Mouse (Mus musculus): ENCODE measurements around the gene Fancd2os.

Gene Fancd2os

DNA sequence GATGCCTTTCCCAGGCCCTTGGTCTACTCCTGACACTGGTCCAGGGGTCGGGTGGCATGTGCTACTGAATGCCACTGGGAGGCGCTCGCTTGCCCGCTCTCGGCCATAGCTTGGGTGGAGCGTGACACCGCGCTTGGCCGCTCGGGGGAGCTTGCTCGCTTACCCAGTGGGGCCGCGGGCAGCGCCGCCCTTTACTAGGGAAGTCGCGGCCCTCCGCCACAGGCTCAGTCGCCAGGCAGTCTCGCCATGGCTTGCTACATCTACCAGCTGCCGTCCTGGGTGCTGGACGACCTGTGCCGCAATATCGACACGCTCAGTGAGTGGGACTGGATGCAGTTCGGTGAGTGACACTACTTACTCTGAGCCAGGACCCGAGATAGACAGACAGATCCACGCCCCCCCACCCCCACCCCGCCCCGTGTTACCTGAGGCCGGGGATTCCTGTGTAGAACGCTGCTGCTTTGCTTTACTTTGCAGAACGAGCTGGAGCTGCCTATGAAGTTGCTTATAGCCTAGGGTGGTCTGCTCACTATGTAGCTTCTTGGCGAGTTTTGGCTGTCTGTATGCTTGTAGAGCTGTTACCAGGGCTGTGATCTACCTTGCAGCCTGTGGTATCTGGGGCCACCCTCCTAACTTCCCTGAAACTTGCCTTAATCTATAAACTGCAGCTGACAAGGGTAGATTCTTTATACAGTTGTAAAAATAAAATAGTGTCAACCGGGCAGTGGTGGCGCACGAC is 38.0 kb upstream of the Fancd2os start, which contains the start of gene Irak2:
Gene Irak2 (plus strand): TSS at position 166 of the 739 bp plus-strand sequence.
- Histone ChIP-seq H3K4me3 (replicated peaks; ENCODE audit: low read length) (peak within 1 kb of the TSS; percentile 64), H3K4me1 (replicated peaks; ENCODE audit: low read depth, low read length) (peaks cover 39% of the 10 kb centered on the region), H3K27me3 (ENCODE audit: insufficient read depth, low read length) (no peaks in the 10 kb centered on the region), H3K36me3 (ENCODE audit: insufficient read depth, low read length) (no peaks in the 10 kb centered on the region), H3K9me3 (ENCODE audit: low read length) (no peaks in the 10 kb centered on the region)
- TF ChIP-seq NANOG (IDR thresholded peaks at IDR 0.05; ENCODE audit: borderline replicate concordance, low read length) (no peak), CTCF (conservative IDR thresholded peaks at IDR 0.05; ENCODE audit: low read length) (peak; percentile 62)

DNA sequence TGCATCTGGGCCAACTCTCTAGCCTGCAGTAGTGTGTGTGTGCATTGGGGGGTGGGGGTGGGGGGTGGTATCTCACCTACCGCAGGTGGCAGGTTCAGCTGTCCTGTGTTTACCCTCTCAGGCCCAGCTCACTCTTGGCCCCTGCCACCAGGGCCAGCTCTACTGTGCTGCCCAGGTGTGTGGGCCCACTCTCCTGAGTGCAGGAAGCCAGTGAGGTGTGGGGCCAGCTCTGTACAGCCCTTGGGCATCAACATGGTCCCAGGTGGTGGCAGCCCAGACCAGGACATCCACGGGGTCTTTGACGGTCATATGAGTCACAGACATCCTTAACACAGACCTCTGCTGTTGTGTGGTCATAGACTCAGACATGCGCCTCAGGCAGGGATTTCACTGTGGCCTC is 32.3 kb upstream of the Fancd2os start:
- peaks cover 31% of the 10 kb centered on the region for H3K4me1 ChIP-seq (replicated peaks; ENCODE audit: low read depth, low read length)
- peaks cover 46% of the 10 kb centered on the region for H3K36me3 ChIP-seq (ENCODE audit: insufficient read depth, low read length)
- H3K4me3 ChIP-seq (replicated peaks; ENCODE audit: low read length): no peak overlapping the region
- TF ChIP-seq POU5F1 (IDR thresholded peaks at IDR 0.05; ENCODE audit: borderline replicate concordance, low read length) (no peak), NANOG (IDR thresholded peaks at IDR 0.05; ENCODE audit: borderline replicate concordance, low read length) (no peak), CTCF (conservative IDR thresholded peaks at IDR 0.05; ENCODE audit: low read length) (no peak)
- no peaks in the 10 kb centered on the region for H3K9me3 ChIP-seq (ENCODE audit: low read length)
- H3K27me3 ChIP-seq (ENCODE audit: insufficient read depth, low read length): no peaks in the 10 kb centered on the region

GRCm38 (mm10) chr6:113630322-113630721 is 29.8 kb upstream of the Fancd2os start:
- Histone ChIP-seq H3K36me3 (ENCODE audit: insufficient read depth, low read length) (peaks cover 65% of the 10 kb centered on the region), H3K4me3 (replicated peaks; ENCODE audit: low read length) (no peak overlapping the region), H3K27me3 (ENCODE audit: insufficient read depth, low read length) (no peaks in the 10 kb centered on the region), H3K4me1 (replicated peaks; ENCODE audit: low read depth, low read length) (peaks cover 24% of the 10 kb centered on the region), H3K9me3 (ENCODE audit: low read length) (no peaks in the 10 kb centered on the region)
- no peak for TF ChIP-seq POU5F1 (IDR thresholded peaks at IDR 0.05; ENCODE audit: borderline replicate concordance, low read length)
- TF ChIP-seq NANOG (IDR thresholded peaks at IDR 0.05; ENCODE audit: borderline replicate concordance, low read length): no peak
- TF ChIP-seq CTCF (conservative IDR thresholded peaks at IDR 0.05; ENCODE audit: low read length): no peak

- peaks cover 43% of the 10 kb centered on the region for H3K36me3 ChIP-seq (ENCODE audit: insufficient read depth, low read length)
- TF ChIP-seq NANOG (IDR thresholded peaks at IDR 0.05; ENCODE audit: borderline replicate concordance, low read length): no peak
- H3K4me1 ChIP-seq (replicated peaks; ENCODE audit: low read depth, low read length): peaks cover 27% of the 10 kb centered on the region
- peak overlapping the region; percentile 86 for H3K4me3 ChIP-seq (replicated peaks; ENCODE audit: low read length)
- no peaks in the 10 kb centered on the region for H3K9me3 ChIP-seq (ENCODE audit: low read length)
- H3K27me3 ChIP-seq (ENCODE audit: insufficient read depth, low read length): peaks cover 6% of the 10 kb centered on the region
Observed at GRCm38 (mm10) chr6:113624989-113625770, 24.7 kb upstream of the Fancd2os start.

GRCm38 (mm10) chr6:113623941-113624751 is 23.6 kb upstream of the Fancd2os start, which contains the start of gene Vhl:
Gene Vhl, plus strand, starts transcription at chr6:113623959.
- peaks cover 6% of the 10 kb centered on the region for H3K27me3 ChIP-seq (ENCODE audit: insufficient read depth, low read length)
- TF ChIP-seq POU5F1 (IDR thresholded peaks at IDR 0.05; ENCODE audit: borderline replicate concordance, low read length) (no peak), NANOG (IDR thresholded peaks at IDR 0.05; ENCODE audit: borderline replicate concordance, low read length) (no peak), CTCF (conservative IDR thresholded peaks at IDR 0.05; ENCODE audit: low read length) (no peak)
- peaks cover 32% of the 10 kb centered on the region for H3K36me3 ChIP-seq (ENCODE audit: insufficient read depth, low read length)
- H3K4me3 ChIP-seq (replicated peaks; ENCODE audit: low read length): peak within 1 kb of the TSS; percentile 86
- H3K9me3 ChIP-seq (ENCODE audit: low read length): no peaks in the 10 kb centered on the region
- H3K4me1 ChIP-seq (replicated peaks; ENCODE audit: low read depth, low read length): peaks cover 27% of the 10 kb centered on the region

DNA sequence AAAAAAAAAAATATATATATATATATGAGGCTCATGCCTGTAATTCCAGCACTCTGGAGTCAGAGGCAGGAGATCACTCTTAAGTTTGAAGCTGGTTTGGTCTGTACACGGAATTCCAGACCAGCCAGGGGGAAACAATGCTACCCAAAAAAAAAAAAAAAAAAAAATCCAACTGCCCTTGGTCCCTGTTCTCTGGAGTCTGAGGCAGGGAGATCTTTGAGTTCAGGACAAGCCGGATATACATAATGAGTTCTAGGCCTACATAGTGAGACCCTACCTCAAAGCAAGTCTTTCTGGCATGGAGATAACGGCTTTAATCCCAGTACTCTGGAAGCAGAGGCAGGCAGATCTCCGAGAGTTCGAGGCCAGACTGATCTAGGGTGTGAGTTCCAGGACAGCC is 22.9 kb upstream of the Fancd2os start:
- H3K36me3 ChIP-seq (ENCODE audit: insufficient read depth, low read length): peaks cover 26% of the 10 kb centered on the region
- H3K4me1 ChIP-seq (replicated peaks; ENCODE audit: low read depth, low read length): peaks cover 32% of the 10 kb centered on the region
- TF ChIP-seq POU5F1 (IDR thresholded peaks at IDR 0.05; ENCODE audit: borderline replicate concordance, low read length): no peak
- no peak for TF ChIP-seq CTCF (conservative IDR thresholded peaks at IDR 0.05; ENCODE audit: low read length)
- TF ChIP-seq NANOG (IDR thresholded peaks at IDR 0.05; ENCODE audit: borderline replicate concordance, low read length): no peak
- peaks cover 6% of the 10 kb centered on the region for H3K27me3 ChIP-seq (ENCODE audit: insufficient read depth, low read length)
- no peaks in the 10 kb centered on the region for H3K9me3 ChIP-seq (ENCODE audit: low read length)
- H3K4me3 ChIP-seq (replicated peaks; ENCODE audit: low read length): peak overlapping the region; percentile 65

- Histone ChIP-seq H3K36me3 (ENCODE audit: insufficient read depth, low read length) (peaks cover 76% of the 10 kb centered on the region), H3K4me1 (replicated peaks; ENCODE audit: low read depth, low read length) (peaks cover 61% of the 10 kb centered on the region), H3K9me3 (ENCODE audit: low read length) (no peaks in the 10 kb centered on the region), H3K27me3 (ENCODE audit: insufficient read depth, low read length) (no peaks in the 10 kb centered on the region), H3K4me3 (replicated peaks; ENCODE audit: low read length) (no peak overlapping the region)
- TF ChIP-seq POU5F1 (IDR thresholded peaks at IDR 0.05; ENCODE audit: borderline replicate concordance, low read length) (no peak), CTCF (conservative IDR thresholded peaks at IDR 0.05; ENCODE audit: low read length) (no peak), NANOG (IDR thresholded peaks at IDR 0.05; ENCODE audit: borderline replicate concordance, low read length) (no peak)
Observed at GRCm38 (mm10) chr6:113615489-113615888, 15.0 kb upstream of the Fancd2os start.

DNA sequence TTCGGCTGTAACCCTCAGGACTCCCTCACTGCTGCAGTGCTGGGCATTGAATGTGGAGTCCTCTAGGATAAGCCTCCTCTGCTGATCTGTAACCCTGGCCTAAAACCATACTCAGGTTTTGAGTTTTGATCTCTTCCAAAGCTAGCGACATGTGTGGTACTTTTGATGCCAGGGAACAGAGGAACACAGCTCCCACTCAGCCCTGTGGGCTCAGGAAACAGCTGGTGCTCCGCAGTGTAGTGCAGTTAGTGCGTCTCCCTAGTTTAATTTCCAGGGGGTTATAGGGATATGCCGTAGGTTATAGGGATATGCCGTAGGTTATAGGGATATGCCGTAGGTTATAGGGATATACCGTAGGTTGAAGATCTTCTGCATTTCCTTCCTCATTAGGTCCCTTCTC is 14.5 kb upstream of the Fancd2os start:
- Histone ChIP-seq H3K27me3 (ENCODE audit: insufficient read depth, low read length) (no peaks in the 10 kb centered on the region), H3K9me3 (ENCODE audit: low read length) (no peaks in the 10 kb centered on the region), H3K4me3 (replicated peaks; ENCODE audit: low read length) (no peak overlapping the region), H3K4me1 (replicated peaks; ENCODE audit: low read depth, low read length) (peaks cover 65% of the 10 kb centered on the region), H3K36me3 (ENCODE audit: insufficient read depth, low read length) (peaks cover 81% of the 10 kb centered on the region)
- TF ChIP-seq NANOG (IDR thresholded peaks at IDR 0.05; ENCODE audit: borderline replicate concordance, low read length) (no peak), POU5F1 (IDR thresholded peaks at IDR 0.05; ENCODE audit: borderline replicate concordance, low read length) (no peak), CTCF (conservative IDR thresholded peaks at IDR 0.05; ENCODE audit: low read length) (no peak)

All from E14TG2a.4 (cell line).